Mouse (Mus musculus) hindbrain, embryonic 11.5 days (tissue): Measurements from ENCODE around the gene Nfe2. TPM values are rescaled to one million over a fixed set of nuclear protein-coding genes. Genes with fewer than 3 reads are reported as not detected.

ENCODE experiments used
- ATAC-seq: fragments of 200-750 bp; cut with Nextera tagmentation; 2 replicates; pipeline ENCODE4 v1.8.0; 2017; ENCODE audit warnings: mild to moderate bottlenecking, moderate TSS enrichment, moderate library complexity; ENCODE audit not compliant: low FRiP score
- DNase-seq: peaks from one replicate; pipeline ENCODE4 v3.0.0-alpha.2; 2015; ENCODE audit warnings: low spot score
- H3K27ac ChIP-seq: fragments of 300-500 bp; sonication (generic); 2 replicates; pipeline ENCODE4 v1.5.1; 2014; ENCODE audit warnings: mild to moderate bottlenecking, low read depth, low read length
- H3K27me3 ChIP-seq: fragments of 300-500 bp; sonication (generic); 2 replicates; pipeline ENCODE4 v1.6.1; 2014; ENCODE audit warnings: mild to moderate bottlenecking, low read length, moderate library complexity, mixed read lengths; ENCODE audit not compliant: control insufficient read depth, insufficient read depth
- H3K36me3 ChIP-seq: fragments of 300-500 bp; sonication (generic); 2 replicates; pipeline ENCODE4 v1.6.1; 2014; ENCODE audit warnings: mild to moderate bottlenecking, low read length, moderate library complexity, mixed read lengths; ENCODE audit not compliant: control insufficient read depth, insufficient read depth
- H3K4me1 ChIP-seq: fragments of 300-500 bp; sonication (generic); replicated peaks from 2 replicates; pipeline ENCODE4 v1.6.1; 2014; ENCODE audit warnings: low read length, mixed read lengths; ENCODE audit not compliant: control insufficient read depth, insufficient read depth
- H3K4me2 ChIP-seq: fragments of 300-500 bp; sonication (generic); replicated peaks from 2 replicates; pipeline ENCODE4 v1.6.1; 2014; ENCODE audit warnings: mild to moderate bottlenecking, low read depth, low read length
- H3K4me3 ChIP-seq: fragments of 300-500 bp; sonication (generic); 2 replicates; pipeline ENCODE4 v1.5.1; 2014; ENCODE audit warnings: low read depth, low read length
- H3K9ac ChIP-seq: fragments of 300-500 bp; sonication (generic); 2 replicates; pipeline ENCODE4 v1.6.1; 2014; ENCODE audit warnings: low read depth, low read length
- H3K9me3 ChIP-seq: fragments of 300-500 bp; sonication (generic); 2 replicates; pipeline ENCODE4 v1.6.1; 2016; ENCODE audit warnings: low read length; ENCODE audit not compliant: control insufficient read depth
- WGBS: fragments of 180-500 bp; shearing (Covaris S2); extraction: QIAGEN DNeasy Blood & Tissue Kit; methylation state at CpG from one replicate; pipeline ENCODE4 v1.1.7; 2014; 5-methylcytosine and 5-hydroxymethylcytosine counted together
- microRNA counts: library from miRNA; unstranded; fragments of <30 nt; microRNA quantifications from one replicate; lab custom pipeline; 2015
- polyA plus RNA-seq: library from polyadenylated mRNA; unstranded; fragments of >200 nt; fragmentation: Nextera tagmentation; extraction: Ambion mirVana; gene quantifications from 2 replicates; pipeline ENCODE4 v1.2.1, GENCODE M21; 2014

Nfe2 gene
- polyA plus RNA-seq, 1 experiment from 2014 or later, result 5.0 TPM

DNA sequence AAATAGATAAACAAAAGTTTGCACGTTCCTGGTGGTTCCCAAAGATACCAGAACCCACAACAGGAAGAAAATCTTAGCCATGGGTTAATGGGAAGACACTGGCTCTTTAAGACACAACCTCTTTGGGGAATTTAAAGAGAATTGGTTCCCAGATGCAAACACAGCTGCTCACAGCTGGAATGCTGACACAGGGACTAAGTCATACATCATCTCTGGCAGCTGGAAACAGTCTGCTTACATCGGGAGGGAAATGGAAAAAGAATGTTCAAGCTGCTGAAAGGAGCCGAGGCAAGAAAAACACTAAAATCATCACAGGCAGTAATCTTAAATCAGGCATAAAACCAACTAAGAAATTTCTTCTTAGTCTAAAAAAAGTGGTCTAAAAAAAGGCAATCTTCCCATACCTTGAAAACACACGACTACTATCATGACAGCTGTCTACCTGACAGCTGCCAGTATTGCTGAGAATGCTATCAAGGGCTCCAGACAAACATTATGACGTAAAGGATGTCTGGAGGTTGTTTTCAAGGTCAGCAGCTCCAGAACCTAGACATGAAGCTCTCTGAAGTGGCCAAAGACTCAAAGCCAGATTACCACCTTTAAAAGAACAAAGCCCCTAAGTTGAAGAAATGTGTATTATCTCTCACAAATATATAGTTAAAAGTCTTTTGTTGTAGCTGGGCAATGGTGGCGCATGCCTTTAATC lies 56.0 kb downstream of the Nfe2 start:
- H3K36me3 ChIP-seq, result peaks cover 15% of the 10 kb centered on the region
- ATAC-seq (no peak), DNase-seq (peak; percentile 29)
- no peaks in the 10 kb centered on the region for H3K27me3 ChIP-seq
- no peak overlapping the region for H3K27ac ChIP-seq
- H3K9ac ChIP-seq, result no peak overlapping the region
- H3K4me1 ChIP-seq, result no peaks in the 10 kb centered on the region
- no peaks in the 10 kb centered on the region for H3K9me3 ChIP-seq
- no peak overlapping the region for H3K4me3 ChIP-seq
- H3K4me2 ChIP-seq, result no peak overlapping the region
- WGBS, result 62% methylated on average over 6 of the region's 6 CpGs

MicroRNA genes within 50 kb of the gene (microRNA counts, 519-probe panel; counts per million panel counts)
- 5,102 counts per million, percentile 69 among the panel's probes with 10 or more counts for microRNA mmu-miR-148b (lab: Ali Mortazavi, UCI)

Other genes with a start within 250 kb of the Nfe2 start
- gene Hoxc4, start 239.5 kb downstream of the Nfe2 start, polyA plus RNA-seq, result 37.3 and 37.8 TPM in 2 replicates
- 23.9 and 35.8 TPM in 2 replicates for gene Smug1, start 91.3 kb downstream of the Nfe2 start, polyA plus RNA-seq
- 185 and 204 TPM in 2 replicates for gene Cbx5, start 18.6 kb downstream of the Nfe2 start, polyA plus RNA-seq
- gene Hnrnpa1, start 18.0 kb downstream of the Nfe2 start, polyA plus RNA-seq, result 1,309 and 1,311 TPM in 2 replicates
- 310 and 313 TPM in 2 replicates for gene Copz1, start 14.3 kb upstream of the Nfe2 start, polyA plus RNA-seq
- 0.11 and 0.34 TPM in 2 replicates for gene Gpr84, start 52.2 kb upstream of the Nfe2 start, polyA plus RNA-seq
- gene Zfp385a, start 81.7 kb upstream of the Nfe2 start, polyA plus RNA-seq, result 19.7 and 22.2 TPM in 2 replicates
- gene Itga5, start 108.4 kb upstream of the Nfe2 start, polyA plus RNA-seq, result 16.4 and 20.0 TPM in 2 replicates
- not detected in 2 replicates for gene Gtsf1, start 172.1 kb upstream of the Nfe2 start, polyA plus RNA-seq
- gene Gtsf2, start 190.1 kb upstream of the Nfe2 start, polyA plus RNA-seq, result not detected in 2 replicates
- 1.8 and 2.7 TPM in 2 replicates for gene Nckap1l, start 195.4 kb upstream of the Nfe2 start, polyA plus RNA-seq
- gene Pde1b, start 244.6 kb upstream of the Nfe2 start, polyA plus RNA-seq, result 38.1 and 39.0 TPM in 2 replicates